Mouse (Mus musculus): ENCODE data around the gene Plekha3. TPM values are rescaled to one million over a fixed set of nuclear protein-coding genes. Genes with fewer than 3 reads are reported as not detected.

Gene Plekha3
- total RNA-seq, 2 experiments from 2014 or later, result 7.5 to 8.8 TPM

GRCm38 (mm10) chr2:76673472-76674081 lies 1.5 kb upstream of the Plekha3 start:
- peak; percentile 27 for DNase-seq
- intact Hi-C loops (cut with DNase I; ENCODE audit: low total_unique reads), result no loop called here

- no peak for DNase-seq
- intact Hi-C loops (cut with DNase I; ENCODE audit: low total_unique reads), result no loop called here
Measured at GRCm38 (mm10) chr2:76675451-76675850, 370 bp downstream of the Plekha3 start.

- no peak for DNase-seq
- intact Hi-C loops (cut with DNase I; ENCODE audit: low total_unique reads), result no loop called here
Measured at GRCm38 (mm10) chr2:76675949-76676348, 868 bp downstream of the Plekha3 start.

GRCm38 (mm10) chr2:76676401-76677226 lies 1.5 kb downstream of the Plekha3 start:
- intact Hi-C loops (cut with DNase I; ENCODE audit: low total_unique reads), result no loop called here
- DNase-seq, result no peak

- intact Hi-C loops (cut with DNase I; ENCODE audit: low total_unique reads), result no loop called here
- DNase-seq, result no peak
Measured at GRCm38 (mm10) chr2:76682301-76682700, 7.2 kb downstream of the Plekha3 start.

- DNase-seq, result no peak
- intact Hi-C loops (cut with DNase I; ENCODE audit: low total_unique reads), result no loop called here
Measured at GRCm38 (mm10) chr2:76686986-76687385, 11.9 kb downstream of the Plekha3 start.

- intact Hi-C loops (cut with DNase I; ENCODE audit: low total_unique reads), result no loop called here
- no peak for DNase-seq
Measured at GRCm38 (mm10) chr2:76687608-76688007, 12.5 kb downstream of the Plekha3 start.

GRCm38 (mm10) chr2:76688162-76688561 lies 13.1 kb downstream of the Plekha3 start:
- no peak for DNase-seq
- intact Hi-C loops (cut with DNase I; ENCODE audit: low total_unique reads), result no loop called here

GRCm38 (mm10) chr2:76690436-76691204 lies 15.5 kb downstream of the Plekha3 start:
- DNase-seq, result peak; percentile 55
- intact Hi-C loops (cut with DNase I; ENCODE audit: low total_unique reads), result no loop called here

GRCm38 (mm10) chr2:76693765-76694164 lies 18.7 kb downstream of the Plekha3 start:
- DNase-seq, result no peak
- intact Hi-C loops (cut with DNase I; ENCODE audit: low total_unique reads), result no loop called here

GRCm38 (mm10) chr2:76695290-76695689 lies 20.2 kb downstream of the Plekha3 start:
- intact Hi-C loops (cut with DNase I; ENCODE audit: low total_unique reads), result no loop called here
- DNase-seq, result no peak

- no peak for DNase-seq
- intact Hi-C loops (cut with DNase I; ENCODE audit: low total_unique reads), result no loop called here
Measured at GRCm38 (mm10) chr2:76702188-76702587, 27.1 kb downstream of the Plekha3 start.

- intact Hi-C loops (cut with DNase I; ENCODE audit: low total_unique reads), result no loop called here
Measured at GRCm38 (mm10) chr2:76702751-76703150, 27.7 kb downstream of the Plekha3 start.

GRCm38 (mm10) chr2:76705655-76706054 lies 30.6 kb downstream of the Plekha3 start:
- intact Hi-C loops (cut with DNase I; ENCODE audit: low total_unique reads), result no loop called here
- no peak for DNase-seq

More at GRCm38 (mm10) chr2:76702751-76703150, 27.7 kb downstream of the Plekha3 start:
- no peak for DNase-seq

GRCm38 (mm10) chr2:76708512-76708911 lies 33.4 kb downstream of the Plekha3 start:
- intact Hi-C loops (cut with DNase I; ENCODE audit: low total_unique reads), result no loop called here
- no peak for DNase-seq

- intact Hi-C loops (cut with DNase I; ENCODE audit: low total_unique reads), result no loop called here
- DNase-seq, result no peak
Measured at GRCm38 (mm10) chr2:76714984-76715383, 39.9 kb downstream of the Plekha3 start.

GRCm38 (mm10) chr2:76719650-76720049 lies 44.6 kb downstream of the Plekha3 start:
- peak; percentile 2 for DNase-seq
- intact Hi-C loops (cut with DNase I; ENCODE audit: low total_unique reads), result no loop called here

Measured in gastrocnemius, postnatal 14 days (tissue).